Mouse (Mus musculus): Measurements from ENCODE around the gene Zfp335. TPM values are rescaled to one million over a fixed set of nuclear protein-coding genes. Genes with fewer than 3 reads are reported as not detected.
"Not testable (repeated sequence)": the region's sequence is repeated elsewhere in the genome, so short reads cannot be mapped to it uniquely, and the experiment has no call there.

Zfp335 gene
- total RNA-seq, 2 experiments from 2014 or later = 7.4 to 8.4 TPM

GRCm38 (mm10) chr2:164871602-164872303 lies 39.8 kb downstream of the Zfp335 start:
- DNase-seq (ENCODE audit: low spot score) = no peak

- DNase-seq (ENCODE audit: low spot score) = no peak
Measured at GRCm38 (mm10) chr2:164868491-164868890, 43.1 kb downstream of the Zfp335 start.

GRCm38 (mm10) chr2:164867566-164867965 lies 44.0 kb downstream of the Zfp335 start:
- DNase-seq (ENCODE audit: low spot score) = no peak

GRCm38 (mm10) chr2:164866741-164867551 lies 44.6 kb downstream of the Zfp335 start:
- no peak for DNase-seq (ENCODE audit: low spot score)

- DNase-seq (ENCODE audit: low spot score) = no peak
Measured at GRCm38 (mm10) chr2:164864593-164864992, 47.0 kb downstream of the Zfp335 start.

GRCm38 (mm10) chr2:164863411-164863810 lies 48.1 kb downstream of the Zfp335 start:
- not testable (repeated sequence) for DNase-seq (ENCODE audit: low spot score)

- DNase-seq (ENCODE audit: low spot score) = peak; percentile 75
Measured at GRCm38 (mm10) chr2:164862179-164862861, 49.2 kb downstream of the Zfp335 start.

GRCm38 (mm10) chr2:164861094-164861493 lies 50.5 kb downstream of the Zfp335 start:
- no peak for DNase-seq (ENCODE audit: low spot score)

- DNase-seq (ENCODE audit: low spot score) = no peak
Measured at GRCm38 (mm10) chr2:164859640-164860432, 51.7 kb downstream of the Zfp335 start.

- no peak for DNase-seq (ENCODE audit: low spot score)
Measured at GRCm38 (mm10) chr2:164859155-164859554, 52.4 kb downstream of the Zfp335 start.

GRCm38 (mm10) chr2:164857842-164858553 lies 53.6 kb downstream of the Zfp335 start:
- no peak for DNase-seq (ENCODE audit: low spot score)

- DNase-seq (ENCODE audit: low spot score) = no peak
Measured at GRCm38 (mm10) chr2:164857101-164857821, 54.3 kb downstream of the Zfp335 start, which contains the start of gene Pltp. Gene Pltp, minus strand, starts transcription at chr2:164857711.

GRCm38 (mm10) chr2:164856309-164857100 lies 55.1 kb downstream of the Zfp335 start:
- no peak for DNase-seq (ENCODE audit: low spot score)

- not testable (repeated sequence) for DNase-seq (ENCODE audit: low spot score)
Measured at GRCm38 (mm10) chr2:164855572-164855971, 56.0 kb downstream of the Zfp335 start.

- no peak for DNase-seq (ENCODE audit: low spot score)
Measured at GRCm38 (mm10) chr2:164850061-164850460, 61.5 kb downstream of the Zfp335 start.

- DNase-seq (ENCODE audit: low spot score) = no peak
Measured at GRCm38 (mm10) chr2:164845782-164846181, 65.8 kb downstream of the Zfp335 start.
